Mouse (Mus musculus): ENCODE measurements around the gene Wnt9a.

GRCm38 (mm10) chr11:59305821-59306215 is 910 bp upstream of the Wnt9a start:
- TF ChIP-seq EP300 (IDR thresholded peaks at IDR 0.05; ENCODE audit: insufficient read depth, low read depth, low read length) (no peak), CTCF (IDR thresholded peaks at IDR 0.05; ENCODE audit: low read depth, low read length) (no peak)
